Mouse (Mus musculus): ENCODE data around the gene Plcb1. TPM values are rescaled to one million over a fixed set of nuclear protein-coding genes. Genes with fewer than 3 reads are reported as not detected.

Gene Plcb1
- polyA plus RNA-seq, 1 experiment from 2014 or later = 11.7 TPM

- H3K36me3 ChIP-seq (ENCODE audit: control insufficient read depth, insufficient read depth, low read length) = no peaks in the 10 kb centered on the region
- no peaks in the 10 kb centered on the region for H3K27me3 ChIP-seq (ENCODE audit: control insufficient read depth, insufficient read depth, low read length)
- H3K9me3 ChIP-seq (ENCODE audit: control insufficient read depth, low read length) = no peaks in the 10 kb centered on the region
- H3K27ac ChIP-seq (ENCODE audit: low read depth, low read length) = no peak overlapping the region
- H3K9ac ChIP-seq (ENCODE audit: low read length) = no peak overlapping the region
- ATAC-seq (ENCODE audit: insufficient read depth, low FRiP score, low TSS enrichment) (no peak), DNase-seq (ENCODE audit: low spot score) (no peak)
- H3K4me1 ChIP-seq (ENCODE audit: control insufficient read depth, insufficient read depth, low read length) = peaks cover 4% of the 10 kb centered on the region; the same call in 1 of the 2 replicates
- no peak overlapping the region for H3K4me2 ChIP-seq (ENCODE audit: low read depth)
- WGBS = 92% methylated on average over 6 of the region's 6 CpGs
- no peak overlapping the region for H3K4me3 ChIP-seq (ENCODE audit: low read depth, low read length)
Observed at GRCm38 (mm10) chr2:135399760-135400159, 613.9 kb downstream of the Plcb1 start.

- Histone ChIP-seq H3K27me3 (ENCODE audit: control insufficient read depth, insufficient read depth, low read length) (no peaks in the 10 kb centered on the region), H3K9me3 (ENCODE audit: control insufficient read depth, low read length) (no peaks in the 10 kb centered on the region), H3K4me1 (ENCODE audit: control insufficient read depth, insufficient read depth, low read length) (peaks cover 4% of the 10 kb centered on the region; the same call in 1 of the 2 replicates), H3K36me3 (ENCODE audit: control insufficient read depth, insufficient read depth, low read length) (no peaks in the 10 kb centered on the region), H3K27ac (ENCODE audit: low read depth, low read length) (no peak overlapping the region), H3K9ac (ENCODE audit: low read length) (no peak overlapping the region), H3K4me2 (ENCODE audit: low read depth) (no peak overlapping the region), H3K4me3 (ENCODE audit: low read depth, low read length) (no peak overlapping the region)
- ATAC-seq (ENCODE audit: insufficient read depth, low FRiP score, low TSS enrichment) (no peak), DNase-seq (ENCODE audit: low spot score) (no peak)
- WGBS = 8% methylated on average over 1 of the region's 1 CpGs
Observed at GRCm38 (mm10) chr2:135402916-135403315, 617.0 kb downstream of the Plcb1 start.

- WGBS = 51% methylated on average over 6 of the region's 6 CpGs
- no peak overlapping the region for H3K27ac ChIP-seq (ENCODE audit: low read depth, low read length)
- no peak for DNase-seq (ENCODE audit: low spot score)
- no peak overlapping the region for H3K4me3 ChIP-seq (ENCODE audit: low read depth, low read length)
- no peak overlapping the region for H3K4me2 ChIP-seq (ENCODE audit: low read depth)
- H3K27me3 ChIP-seq (ENCODE audit: control insufficient read depth, insufficient read depth, low read length) = no peaks in the 10 kb centered on the region
- H3K9me3 ChIP-seq (ENCODE audit: control insufficient read depth, low read length) = no peaks in the 10 kb centered on the region
- H3K9ac ChIP-seq (ENCODE audit: low read length) = no peak overlapping the region
- H3K36me3 ChIP-seq (ENCODE audit: control insufficient read depth, insufficient read depth, low read length) = no peaks in the 10 kb centered on the region
- H3K4me1 ChIP-seq (ENCODE audit: control insufficient read depth, insufficient read depth, low read length) = peaks cover 4% of the 10 kb centered on the region; the same call in 1 of the 2 replicates
- no peak for ATAC-seq (ENCODE audit: insufficient read depth, low FRiP score, low TSS enrichment)
Observed at GRCm38 (mm10) chr2:135403344-135403743, 617.5 kb downstream of the Plcb1 start.

GRCm38 (mm10) chr2:135404095-135404494, 618.2 kb downstream of the Plcb1 start:
- Histone ChIP-seq H3K27me3 (ENCODE audit: control insufficient read depth, insufficient read depth, low read length) (no peaks in the 10 kb centered on the region), H3K9ac (ENCODE audit: low read length) (no peak overlapping the region), H3K4me2 (ENCODE audit: low read depth) (no peak overlapping the region), H3K36me3 (ENCODE audit: control insufficient read depth, insufficient read depth, low read length) (no peaks in the 10 kb centered on the region), H3K4me1 (ENCODE audit: control insufficient read depth, insufficient read depth, low read length) (peaks cover 4% of the 10 kb centered on the region; the same call in 1 of the 2 replicates), H3K9me3 (ENCODE audit: control insufficient read depth, low read length) (no peaks in the 10 kb centered on the region), H3K4me3 (ENCODE audit: low read depth, low read length) (no peak overlapping the region), H3K27ac (ENCODE audit: low read depth, low read length) (no peak overlapping the region)
- DNase-seq (ENCODE audit: low spot score) (no peak), ATAC-seq (ENCODE audit: insufficient read depth, low FRiP score, low TSS enrichment) (no peak)
- 50% methylated on average over 1 of the region's 1 CpGs for WGBS

GRCm38 (mm10) chr2:135409418-135410097, 623.7 kb downstream of the Plcb1 start:
- no peaks in the 10 kb centered on the region for H3K4me1 ChIP-seq (ENCODE audit: control insufficient read depth, insufficient read depth, low read length)
- no peak overlapping the region for H3K27ac ChIP-seq (ENCODE audit: low read depth, low read length)
- 44% methylated on average over 5 of the region's 5 CpGs for WGBS
- no peaks in the 10 kb centered on the region for H3K36me3 ChIP-seq (ENCODE audit: control insufficient read depth, insufficient read depth, low read length)
- H3K4me2 ChIP-seq (ENCODE audit: low read depth) = no peak overlapping the region
- peak overlapping the region; percentile 23; the same call in 1 of the 2 replicates for H3K9ac ChIP-seq (ENCODE audit: low read length)
- ATAC-seq (ENCODE audit: insufficient read depth, low FRiP score, low TSS enrichment) (no peak), DNase-seq (ENCODE audit: low spot score) (no peak)
- H3K4me3 ChIP-seq (ENCODE audit: low read depth, low read length) = no peak overlapping the region
- H3K27me3 ChIP-seq (ENCODE audit: control insufficient read depth, insufficient read depth, low read length) = no peaks in the 10 kb centered on the region
- H3K9me3 ChIP-seq (ENCODE audit: control insufficient read depth, low read length) = no peaks in the 10 kb centered on the region

- Histone ChIP-seq H3K4me3 (ENCODE audit: low read depth, low read length) (no peak overlapping the region), H3K9me3 (ENCODE audit: control insufficient read depth, low read length) (no peaks in the 10 kb centered on the region), H3K27me3 (ENCODE audit: control insufficient read depth, insufficient read depth, low read length) (no peaks in the 10 kb centered on the region), H3K27ac (ENCODE audit: low read depth, low read length) (no peak overlapping the region), H3K36me3 (ENCODE audit: control insufficient read depth, insufficient read depth, low read length) (no peaks in the 10 kb centered on the region), H3K9ac (ENCODE audit: low read length) (no peak overlapping the region), H3K4me1 (ENCODE audit: control insufficient read depth, insufficient read depth, low read length) (no peaks in the 10 kb centered on the region), H3K4me2 (ENCODE audit: low read depth) (no peak overlapping the region)
- no peak for ATAC-seq (ENCODE audit: insufficient read depth, low FRiP score, low TSS enrichment)
- DNase-seq (ENCODE audit: low spot score) = no peak
- 64% methylated on average over 2 of the region's 2 CpGs for WGBS
Observed at GRCm38 (mm10) chr2:135411675-135412074, 625.8 kb downstream of the Plcb1 start.

- H3K36me3 ChIP-seq (ENCODE audit: control insufficient read depth, insufficient read depth, low read length) = no peaks in the 10 kb centered on the region
- H3K27ac ChIP-seq (ENCODE audit: low read depth, low read length) = no peak overlapping the region
- H3K4me3 ChIP-seq (ENCODE audit: low read depth, low read length) = no peak overlapping the region
- H3K9ac ChIP-seq (ENCODE audit: low read length) = no peak overlapping the region
- no peaks in the 10 kb centered on the region for H3K4me1 ChIP-seq (ENCODE audit: control insufficient read depth, insufficient read depth, low read length)
- no peaks in the 10 kb centered on the region for H3K27me3 ChIP-seq (ENCODE audit: control insufficient read depth, insufficient read depth, low read length)
- no peaks in the 10 kb centered on the region for H3K9me3 ChIP-seq (ENCODE audit: control insufficient read depth, low read length)
- 72% methylated on average over 4 of the region's 4 CpGs for WGBS
- no peak overlapping the region for H3K4me2 ChIP-seq (ENCODE audit: low read depth)
- ATAC-seq (ENCODE audit: insufficient read depth, low FRiP score, low TSS enrichment) = no peak
- no peak for DNase-seq (ENCODE audit: low spot score)
Observed at GRCm38 (mm10) chr2:135415137-135415536, 629.3 kb downstream of the Plcb1 start.

GRCm38 (mm10) chr2:135419301-135419700, 633.4 kb downstream of the Plcb1 start:
- H3K9ac ChIP-seq (ENCODE audit: low read length) = no peak overlapping the region
- H3K36me3 ChIP-seq (ENCODE audit: control insufficient read depth, insufficient read depth, low read length) = no peaks in the 10 kb centered on the region
- no peak overlapping the region for H3K4me3 ChIP-seq (ENCODE audit: low read depth, low read length)
- H3K4me2 ChIP-seq (ENCODE audit: low read depth) = no peak overlapping the region
- no peak for DNase-seq (ENCODE audit: low spot score)
- H3K4me1 ChIP-seq (ENCODE audit: control insufficient read depth, insufficient read depth, low read length) = no peaks in the 10 kb centered on the region
- no peaks in the 10 kb centered on the region for H3K9me3 ChIP-seq (ENCODE audit: control insufficient read depth, low read length)
- no peak overlapping the region for H3K27ac ChIP-seq (ENCODE audit: low read depth, low read length)
- H3K27me3 ChIP-seq (ENCODE audit: control insufficient read depth, insufficient read depth, low read length) = no peaks in the 10 kb centered on the region
- WGBS = 62% methylated on average over 5 of the region's 5 CpGs
- no peak for ATAC-seq (ENCODE audit: insufficient read depth, low FRiP score, low TSS enrichment)

- H3K4me1 ChIP-seq (ENCODE audit: control insufficient read depth, insufficient read depth, low read length) = 0 out of 2 replicates have a peak, but pooled peaks cover 2% of the 10 kb centered on the region
- DNase-seq (ENCODE audit: low spot score) = no peak
Observed at GRCm38 (mm10) chr2:135434947-135435515, 649.2 kb downstream of the Plcb1 start.

More at GRCm38 (mm10) chr2:135434947-135435515, 649.2 kb downstream of the Plcb1 start:
- H3K9me3 ChIP-seq (ENCODE audit: control insufficient read depth, low read length) = no peaks in the 10 kb centered on the region
- H3K4me3 ChIP-seq (ENCODE audit: low read depth, low read length) = no peak overlapping the region
- no peak for ATAC-seq (ENCODE audit: insufficient read depth, low FRiP score, low TSS enrichment)
- H3K27me3 ChIP-seq (ENCODE audit: control insufficient read depth, insufficient read depth, low read length) = no peaks in the 10 kb centered on the region
- no peak overlapping the region for H3K9ac ChIP-seq (ENCODE audit: low read length)
- no peak overlapping the region for H3K4me2 ChIP-seq (ENCODE audit: low read depth)
- H3K27ac ChIP-seq (ENCODE audit: low read depth, low read length) = no peak overlapping the region
- H3K36me3 ChIP-seq (ENCODE audit: control insufficient read depth, insufficient read depth, low read length) = no peaks in the 10 kb centered on the region
- whole genome bisulfite sequencing = 82% methylated on average over 5 of the region's 5 CpGs
